ENCODE assay signal across 9 mouse cellular contexts in the genomic region with DNA sequence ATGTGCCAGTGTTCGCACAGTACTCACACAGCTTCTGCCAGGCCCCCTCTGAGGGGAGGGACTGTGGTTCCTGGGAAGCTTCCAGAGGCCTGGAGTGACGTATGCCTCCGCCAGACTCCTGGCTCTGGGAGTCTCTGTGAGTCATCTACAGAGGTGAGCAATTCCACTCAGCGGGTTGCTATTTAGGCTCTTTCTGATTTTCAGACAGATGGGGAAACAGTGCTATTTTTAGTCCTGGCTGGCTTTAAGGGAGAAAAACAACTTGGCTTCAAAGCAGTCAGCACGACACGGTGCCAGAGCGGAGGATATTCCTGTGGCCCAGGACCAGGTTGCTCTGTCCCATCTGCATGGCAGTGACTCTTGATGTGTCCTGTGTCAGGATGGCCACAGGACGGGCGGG. TPM values are rescaled to one million over a fixed set of nuclear protein-coding genes. Genes with fewer than 3 reads are reported as not detected.
DNase-seq lines count a peak whose midpoint lies in the region; ATAC-seq and TF ChIP-seq lines count a peak whose summit lies in the region.
"Had no signal": no experiment of that assay in that cellular context is flagged by ENCODE, and none has a peak within 500 bp of the region (broad histone marks: within the 10 kb centered on the region; RNA-seq: fewer than 3 reads in every experiment).

No protein-coding gene starts in this region.

- no peaks in the 10 kb centered on the region for H3K27me3 ChIP-seq in hindbrain, embryonic 16.5 days (replicated peaks; ENCODE audit: control insufficient read depth, insufficient read depth, low read length)
- H3K27me3 ChIP-seq in hindbrain, embryonic 12.5 days, result no peaks in the 10 kb centered on the region

- H3K27ac ChIP-seq in hindbrain, embryonic 16.5 days (ENCODE audit: low read depth, low read length), result no peak overlapping the region
- H3K27ac ChIP-seq in hindbrain, embryonic 12.5 days, result no peak overlapping the region
- H3K27ac ChIP-seq: macrophage had no signal

- no peak overlapping the region for H3K4me2 ChIP-seq in hindbrain, embryonic 16.5 days (ENCODE audit: low read length)
- no peak overlapping the region for H3K4me2 ChIP-seq in hindbrain, embryonic 12.5 days (replicated peaks)

- peaks cover 18% of the 10 kb centered on the region for H3K36me3 ChIP-seq in hindbrain, embryonic 16.5 days (ENCODE audit: control insufficient read depth, insufficient read depth, low read length)
- H3K36me3 ChIP-seq in hindbrain, embryonic 12.5 days, result peaks cover 45% of the 10 kb centered on the region

- WGBS in hindbrain, embryonic 16.5 days, result 69% methylated on average over 9 of the region's 9 CpGs
- WGBS in hindbrain, embryonic 12.5 days, result 85% methylated on average over 9 of the region's 9 CpGs

- H3K4me3 ChIP-seq in hindbrain, embryonic 16.5 days (ENCODE audit: low read length), result no peak overlapping the region
- H3K4me3 ChIP-seq in hindbrain, embryonic 12.5 days, result no peak overlapping the region

- TF ChIP-seq POLR2A in brain, embryonic 14.5 days (IDR thresholded peaks at IDR 0.05; ENCODE audit: borderline replicate concordance, extremely low read depth, insufficient read depth, insufficient read length, poor library complexity, severe bottlenecking), result no peak

- no peaks in the 10 kb centered on the region for H3K9me3 ChIP-seq in hindbrain, embryonic 16.5 days (ENCODE audit: control insufficient read depth, low read length)
- no peaks in the 10 kb centered on the region; the same call in 1 of the 2 replicates for H3K9me3 ChIP-seq in hindbrain, embryonic 12.5 days (replicated peaks)

- H3K9ac ChIP-seq in hindbrain, embryonic 16.5 days (ENCODE audit: low read depth, low read length), result no peak overlapping the region
- no peak overlapping the region for H3K9ac ChIP-seq in hindbrain, embryonic 12.5 days

- H3K4me1 ChIP-seq in hindbrain, embryonic 16.5 days (ENCODE audit: control insufficient read depth, insufficient read depth, low read depth, low read length), result no peaks in the 10 kb centered on the region; the same call in 1 of the 2 replicates
- H3K4me1 ChIP-seq in hindbrain, embryonic 12.5 days, result no peaks in the 10 kb centered on the region

- peak; percentile 73 for ATAC-seq in hindbrain, embryonic 16.5 days
- ATAC-seq in hindbrain, embryonic 12.5 days (ENCODE audit: low FRiP score), result no peak

- peak; percentile 63 for DNase-seq in brain, embryonic 14.5 days (ENCODE audit: low read depth)
- peak; percentile 86 for DNase-seq in gastrocnemius, adult 18-20 months (ENCODE audit: low spot score)
- peak; percentile 73 for DNase-seq in layer of hippocampus, adult 11-12 months (ENCODE audit: low spot score)
- DNase-seq in lung, postnatal 36 days, result peak; percentile 14
- no peak for DNase-seq in liver
- DNase-seq in urinary bladder, postnatal 4 days (ENCODE audit: low spot score in 2 of 2), result no peak

- no peak for TF ChIP-seq CTCF in brain, embryonic 14.5 days (IDR thresholded peaks at IDR 0.05; ENCODE audit: borderline replicate concordance, extremely low read depth, insufficient read depth, insufficient read length)

RNA-seq across cellular contexts. Expression of gene Nup210, which starts 40.4 kb away (rescaled TPM):
- polyA plus RNA-seq in hindbrain, embryonic 16.5 days (2015; fragmentation: Nextera tagmentation; extraction: Ambion mirVana), result 15.0 and 21.2 TPM in 2 replicates
- polyA plus RNA-seq in hindbrain, embryonic 12.5 days (2016; fragmentation: Nextera tagmentation; extraction: Ambion mirVana), result 19.1 and 19.8 TPM in 2 replicates
- 21.7 and 43.2 TPM in 2 replicates for polyA plus RNA-seq in brain, embryonic 14.5 days (2012; rRNA removed)
- 10 to 100 TPM; 18.4 to 22.1 TPM for total RNA-seq in gastrocnemius, adult 18-20 months (2021)

Comparison
In these comparisons a context has a peak if more than half of its experiments do, and no peak if none do; other contexts are left out.
1. DNase-seq: peak in brain, embryonic 14.5 days (single experiment), gastrocnemius, adult 18-20 months (single experiment), layer of hippocampus, adult 11-12 months (single experiment) and lung, postnatal 36 days (single experiment); none in liver (single experiment) and urinary bladder, postnatal 4 days (0 of 2).